Mouse (Mus musculus) CH12.LX (cell line): Measurements from ENCODE around the gene Fuz. TPM values are rescaled to one million over a fixed set of nuclear protein-coding genes. Genes with fewer than 3 reads are reported as not detected.

ENCODE experiments used
- DNase-seq: peaks from one replicate; pipeline ENCODE4 v3.0.0-alpha.2; 2013; ENCODE audit errors: extremely low read depth
- H3K27ac ChIP-seq: 2 replicates; pipeline ENCODE4 v1.5.1; 2012; ENCODE audit warnings: low read depth, mild to moderate bottlenecking, control low read depth, moderate library complexity; ENCODE audit not compliant: insufficient read depth
- H3K27me3 ChIP-seq: replicated peaks from 2 replicates; pipeline ENCODE3; 2012; ENCODE audit warnings: inconsistent platforms
- H3K36me3 ChIP-seq, 2 experiments: replicated peaks in 1 of 2; 2 replicates each; pipeline versions ENCODE3 to v1.6.1; 2012; ENCODE audit warnings: inconsistent platforms in 1 of 2, low read length in 1 of 2, mild to moderate bottlenecking in 1 of 2, mixed read lengths in 1 of 2, moderate library complexity in 1 of 2; ENCODE audit not compliant: control insufficient read depth in 1 of 2, insufficient read depth in 1 of 2
- H3K4me1 ChIP-seq, 2 experiments: 2 replicates each; pipeline ENCODE4 v1.6.1; 2012; ENCODE audit warnings: inconsistent platforms in 1 of 2, moderate library complexity in 1 of 2; ENCODE audit not compliant: insufficient read depth in 2 of 2, control insufficient read depth in 1 of 2
- H3K4me2 ChIP-seq: 2 replicates; pipeline ENCODE4 v1.6.1; 2012; ENCODE audit warnings: low read depth, mild to moderate bottlenecking, control low read depth; ENCODE audit not compliant: poor library complexity, insufficient read depth, severe bottlenecking
- H3K4me3 ChIP-seq, 3 experiments: fragments of 150-350 bp in 1 of 3; sonication (generic) in 1 of 3; replicated peaks in 1 of 3; 2 replicates each; pipeline versions ENCODE3 to v1.5.1; 2011 to 2012; ENCODE audit warnings: low read depth in 2 of 3, low read length in 2 of 3, mild to moderate bottlenecking in 2 of 3, moderate library complexity in 2 of 3, control low read depth in 1 of 3, improper control_type of control experiment in 1 of 3, inconsistent platforms in 1 of 3, mixed read lengths in 1 of 3; ENCODE audit not compliant: poor library complexity in 1 of 3
- H3K79me2 ChIP-seq: replicated peaks from 2 replicates; pipeline ENCODE4 v1.6.1; 2012; ENCODE audit warnings: mild to moderate bottlenecking, moderate library complexity; ENCODE audit not compliant: control insufficient read depth, poor library complexity, insufficient read depth, severe bottlenecking; ENCODE audit errors: extremely low read depth
- H3K9ac ChIP-seq: 2 replicates; pipeline ENCODE4 v1.6.1; 2012; ENCODE audit warnings: low read depth, mild to moderate bottlenecking, control low read depth, moderate library complexity; ENCODE audit not compliant: insufficient read depth
- H3K9me3 ChIP-seq: replicated peaks from 2 replicates; pipeline ENCODE3; 2012; ENCODE audit warnings: low read length, inconsistent platforms, mixed read lengths
- BHLHE40 ChIP-seq: IDR thresholded peaks from 2 replicates; pipeline ENCODE4 v1.6.1; 2011; ENCODE audit warnings: mild to moderate bottlenecking, low read depth, low read length, improper control_type of control experiment
- CHD1 ChIP-seq: IDR thresholded peaks from 2 replicates; pipeline ENCODE4 v1.6.1; 2012; ENCODE audit warnings: low read depth, low read length, improper control_type of control experiment, inconsistent platforms
- CHD2 ChIP-seq: IDR thresholded peaks from 2 replicates; pipeline ENCODE4 v1.6.1; 2011; ENCODE audit warnings: low read length, improper control_type of control experiment
- CTCF ChIP-seq, 2 experiments: IDR thresholded peaks in 1 of 2; conservative IDR thresholded peaks in 1 of 2; 2 replicates each; pipeline ENCODE4 v1.5.1; 2011 to 2012; ENCODE audit warnings: low read depth in 2 of 2, low read length in 2 of 2, improper control_type of control experiment in 1 of 2, inconsistent platforms in 1 of 2, mild to moderate bottlenecking in 1 of 2, moderate library complexity in 1 of 2
- E2F4 ChIP-seq: IDR thresholded peaks from 2 replicates; pipeline ENCODE4 v1.6.1; 2011; ENCODE audit warnings: low read depth, low read length, improper control_type of control experiment; ENCODE audit not compliant: insufficient replicate concordance
- ELF1 ChIP-seq: IDR thresholded peaks from 2 replicates; pipeline ENCODE4 v1.6.1; 2014; ENCODE audit warnings: low read depth, mild to moderate bottlenecking, inconsistent platforms, low read length, improper control_type of control experiment
- EP300 ChIP-seq: IDR thresholded peaks from 2 replicates; pipeline ENCODE4 v1.6.1; 2011; ENCODE audit warnings: low read length, improper control_type of control experiment
- ETS1 ChIP-seq: conservative IDR thresholded peaks from 2 replicates; pipeline ENCODE4 v1.6.1; 2012; ENCODE audit warnings: low read depth, mild to moderate bottlenecking, inconsistent platforms, low read length, improper control_type of control experiment, moderate library complexity
- IRF4 ChIP-seq: IDR thresholded peaks from 2 replicates; pipeline ENCODE4 v1.6.1; 2014; ENCODE audit warnings: low read depth, mild to moderate bottlenecking, inconsistent platforms, low read length, improper control_type of control experiment
- MAFK ChIP-seq: IDR thresholded peaks from 2 replicates; pipeline ENCODE4 v1.6.1; 2011; ENCODE audit warnings: low read length, improper control_type of control experiment; ENCODE audit not compliant: insufficient replicate concordance
- MAZ ChIP-seq: IDR thresholded peaks from 2 replicates; pipeline ENCODE4 v1.6.1; 2012; ENCODE audit warnings: low read depth, mild to moderate bottlenecking, inconsistent platforms, low read length, improper control_type of control experiment, moderate library complexity
- MEF2A ChIP-seq: IDR thresholded peaks from 2 replicates; pipeline ENCODE4 v1.6.1; 2014; ENCODE audit warnings: low read depth, mild to moderate bottlenecking, inconsistent platforms, low read length, improper control_type of control experiment, borderline replicate concordance
- MXI1 ChIP-seq: IDR thresholded peaks from 2 replicates; pipeline ENCODE4 v1.6.1; 2011; ENCODE audit warnings: mild to moderate bottlenecking, low read depth, low read length, improper control_type of control experiment
- MYC ChIP-seq: IDR thresholded peaks from 2 replicates; pipeline ENCODE4 v1.6.1; 2011; ENCODE audit warnings: low read depth, mild to moderate bottlenecking, improper control_type of control experiment, low read length
- NRF1 ChIP-seq: IDR thresholded peaks from 2 replicates; pipeline ENCODE4 v1.6.1; 2014; ENCODE audit warnings: low read depth, mild to moderate bottlenecking, inconsistent platforms, low read length, improper control_type of control experiment, moderate library complexity
- PAX5 ChIP-seq: IDR thresholded peaks from 2 replicates; pipeline ENCODE4 v1.6.1; 2012; ENCODE audit warnings: low read length, inconsistent platforms, mixed read lengths
- POLR2A ChIP-seq: IDR thresholded peaks from 2 replicates; pipeline ENCODE4 v1.6.1; 2011; ENCODE audit warnings: low read depth, mild to moderate bottlenecking, improper control_type of control experiment, low read length
- SIN3A ChIP-seq: IDR thresholded peaks from 2 replicates; pipeline ENCODE4 v1.6.1; 2012; ENCODE audit warnings: low read length, improper control_type of control experiment, inconsistent platforms
- TBP ChIP-seq: conservative IDR thresholded peaks from 2 replicates; pipeline ENCODE4 v1.6.1; 2011; ENCODE audit warnings: low read depth, low read length, improper control_type of control experiment
- TCF12 ChIP-seq: IDR thresholded peaks from 2 replicates; pipeline ENCODE4 v1.6.1; 2014; ENCODE audit warnings: low read depth, mild to moderate bottlenecking, inconsistent platforms, low read length, improper control_type of control experiment
- USF1 ChIP-seq: IDR thresholded peaks from 2 replicates; pipeline ENCODE4 v1.6.1; 2014; ENCODE audit warnings: low read depth, mild to moderate bottlenecking, inconsistent platforms, low read length, improper control_type of control experiment
- USF2 ChIP-seq: conservative IDR thresholded peaks from 2 replicates; pipeline ENCODE4 v1.6.1; 2011; ENCODE audit warnings: low read depth, low read length, improper control_type of control experiment
- ZC3H11A ChIP-seq: IDR thresholded peaks from 2 replicates; pipeline ENCODE4 v1.6.1; 2012; ENCODE audit warnings: low read depth, mild to moderate bottlenecking, inconsistent platforms, low read length, improper control_type of control experiment
- ZKSCAN1 ChIP-seq: IDR thresholded peaks from 2 replicates; pipeline ENCODE4 v1.6.1; 2012; ENCODE audit warnings: low read depth, inconsistent platforms, low read length, improper control_type of control experiment, borderline replicate concordance
- ZNF384 ChIP-seq: IDR thresholded peaks from 2 replicates; pipeline ENCODE4 v1.6.1; 2012; ENCODE audit warnings: low read depth, low read length, improper control_type of control experiment, inconsistent platforms
- dilution Hi-C: fragments of 300-500 bp; cut with MboI; formaldehyde crosslinking; loops from 2 replicates; pipeline ENCODE4 v1.14.3; 2020; ENCODE audit warnings: low sequenced_read_pairs; ENCODE audit not compliant: extremely low pct_unique_long_range_greater_than_20kb, extremely low pct_ligation_motif_present
- in situ Hi-C: fragments of 300-500 bp; cut with MboI; formaldehyde crosslinking; loops from 3 replicates; pipeline ENCODE4 v1.14.3; 2019; ENCODE audit warnings: low sequenced_read_pairs, low pct_ligation_motif_present, low pct_unique_long_range_greater_than_20kb, mixed read lengths
- polyA plus RNA-seq: library from polyadenylated mRNA; unstranded; fragments of >175 nt; gene quantifications from 2 replicates; pipeline ENCODE4 v1.2.1, GENCODE M21; 2012; ENCODE audit warnings: low read depth; ENCODE audit not compliant: insufficient read length
- total RNA-seq, 2 experiments: library from RNA; depleted of rRNA; stranded (reverse); fragments of 300-350 nt in 1 of 2; fragments of >200 nt in 1 of 2; gene quantifications; 2 replicates each; pipeline ENCODE4 v1.2.3; 2012 to 2014

Gene Fuz
- total and polyA plus RNA-seq, 3 experiments = 16.7 to 17.1 (median 16.9) TPM

GRCm38 (mm10) chr7:44869697-44870528 is 26.0 kb upstream of the Fuz start, which contains the start of gene Ptov1 (continued):
- TF ChIP-seq MEF2A (0 out of 2 replicates have a peak, but pooled peaks have one; percentile 27), ZNF384 (no peak), PAX5 (no peak), IRF4 (peak; percentile 28; the same call in 1 of the 2 replicates), CHD2 (no peak), EP300 (no peak), E2F4 (no peak), TCF12 (peak; percentile 15; the same call in 1 of the 2 replicates), ZKSCAN1 (no peak), MAFK (no peak), ETS1 (0 out of 2 replicates have a peak, but pooled peaks have one; percentile 6), CTCF (conservative IDR thresholded peaks at IDR 0.05 in 1 of 2, IDR thresholded peaks at IDR 0.05 in 1 of 2; ENCODE audit: low read depth in 2 of 2, low read length in 2 of 2) (no peak), ELF1 (no peak), USF1 (no peak)

DNA sequence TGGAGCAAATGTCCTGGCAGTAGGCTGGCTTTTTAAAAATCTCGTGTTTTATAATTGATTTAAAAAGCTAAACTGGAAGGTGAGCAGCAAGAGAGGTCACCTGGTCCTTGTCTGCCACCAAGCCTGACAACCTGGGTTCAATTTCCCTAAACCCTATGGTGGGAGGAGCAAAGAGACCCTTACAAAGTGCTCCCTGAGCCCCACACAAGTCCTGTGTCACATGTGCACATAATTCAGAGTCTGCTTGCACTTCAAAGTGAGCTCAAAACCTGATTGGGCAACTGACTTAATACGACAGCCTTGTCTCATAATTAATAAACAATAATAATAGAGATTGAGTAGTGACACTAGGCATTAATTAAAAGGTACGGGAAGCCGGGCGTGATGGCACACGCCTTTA is 25.3 kb upstream of the Fuz start:
- Histone ChIP-seq H3K9ac (no peak overlapping the region), H3K9me3 (no peaks in the 10 kb centered on the region), H3K27me3 (peaks cover 28% of the 10 kb centered on the region), H3K36me3 (peaks cover 0 to 11% of the 10 kb centered on the region in 2 experiments), H3K4me3 (no peak overlapping the region), H3K79me2 (no peaks in the 10 kb centered on the region), H3K4me1 (peaks cover 16 to 29% of the 10 kb centered on the region in 2 experiments), H3K4me2 (peak overlapping the region; percentile 98; the same call in 1 of the 2 replicates), H3K27ac (no peak overlapping the region)
- in situ Hi-C loops (no loop called here), dilution Hi-C loops (no loop called here)
- no peak for DNase-seq
- TF ChIP-seq BHLHE40 (no peak), MYC (no peak), POLR2A (no peak), CTCF (conservative IDR thresholded peaks at IDR 0.05 in 1 of 2, IDR thresholded peaks at IDR 0.05 in 1 of 2; ENCODE audit: low read depth in 2 of 2, low read length in 2 of 2) (no peak), ZNF384 (no peak), ZC3H11A (no peak), ETS1 (no peak), USF2 (no peak), CHD1 (no peak), TBP (no peak), MAZ (no peak), MXI1 (no peak), SIN3A (no peak), ELF1 (no peak), NRF1 (no peak), ZKSCAN1 (no peak)
